Mouse (Mus musculus) liver, postnatal 0 days (tissue): ENCODE measurements at regions not wholly inside any gene's neighbourhood (a gene's known extent, or its start where the extent isn't known, plus 50 kb on each side); places are given as distances from the start of the nearest gene placed in this dataset.

Source experiments
- CTCF ChIP-seq: sonication (generic); IDR thresholded peaks from 2 replicates; pipeline ENCODE4 v1.5.1; 2016; ENCODE audit warnings: antibody characterized with exemption, low read depth
- EP300 ChIP-seq: IDR thresholded peaks from 2 replicates; pipeline ENCODE4 v1.6.1; 2016; ENCODE audit warnings: antibody characterized with exemption, low read depth, mild to moderate bottlenecking

- TF ChIP-seq CTCF = no peak
- TF ChIP-seq EP300 = no peak
Measured at GRCm38 (mm10) chr3:34434901-34435300, 215.3 kb upstream of the Sox2 start.
